Mouse (Mus musculus): ENCODE measurements around the gene Alg6.
A peak's percentile ranks its signal among the peaks of the same experiment; 100 is the strongest.

Gene Alg6

DNA sequence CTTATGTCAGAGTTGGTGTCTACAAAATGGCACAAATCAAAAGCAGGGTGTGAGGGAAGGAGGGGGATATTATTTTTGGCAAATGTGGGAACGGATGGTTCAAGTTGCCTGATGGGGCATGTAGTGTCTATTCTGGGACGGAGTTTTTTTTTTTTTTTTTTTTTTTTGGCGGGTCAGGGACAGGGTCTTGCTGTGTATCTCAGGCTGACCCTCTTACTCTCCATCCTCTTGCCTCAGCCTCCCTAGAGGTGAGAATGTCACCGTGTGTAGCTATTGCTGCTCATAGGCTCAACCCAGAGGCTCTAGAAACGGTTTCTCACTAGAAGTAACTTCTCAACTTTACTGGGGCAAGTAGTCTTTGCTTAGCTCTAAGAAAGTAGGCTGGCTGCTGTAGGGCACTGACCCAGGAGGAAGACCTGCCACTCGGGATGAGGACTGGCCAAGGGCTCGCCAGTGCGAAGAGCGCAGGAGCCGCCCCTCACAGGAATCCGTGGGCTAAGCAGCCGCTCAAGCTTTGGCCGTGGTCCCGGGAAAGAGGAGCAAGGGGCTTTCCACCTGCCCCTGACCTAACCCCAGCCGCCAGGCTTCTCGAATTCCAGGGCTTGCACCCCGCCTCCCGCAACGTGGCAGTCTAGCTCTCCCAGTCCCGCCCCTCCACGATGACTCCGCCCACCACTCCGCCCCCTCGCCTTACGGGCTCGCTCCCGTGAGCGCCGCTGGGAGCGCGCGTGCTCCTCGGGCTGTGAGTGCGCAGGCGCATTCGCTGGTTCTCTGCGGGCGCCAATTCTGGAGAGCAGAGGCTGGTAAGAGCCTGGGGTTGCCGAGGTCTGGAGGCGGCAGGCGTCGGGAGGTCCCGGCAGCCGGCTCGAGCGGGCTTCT is at the start of gene Alg6:
Alg6 (plus strand) TSS at position 761 of the 879 bp plus-strand sequence.
- DNase-seq = peak; percentile 98

GRCm38 (mm10) chr4:99670203-99670851 is 45.1 kb upstream of the Alg6 start:
- DNase-seq = no peak

- no peak for DNase-seq
These were observed 40.3 kb upstream of the Alg6 start for GRCm38 (mm10) chr4:99675191-99675590.

DNA sequence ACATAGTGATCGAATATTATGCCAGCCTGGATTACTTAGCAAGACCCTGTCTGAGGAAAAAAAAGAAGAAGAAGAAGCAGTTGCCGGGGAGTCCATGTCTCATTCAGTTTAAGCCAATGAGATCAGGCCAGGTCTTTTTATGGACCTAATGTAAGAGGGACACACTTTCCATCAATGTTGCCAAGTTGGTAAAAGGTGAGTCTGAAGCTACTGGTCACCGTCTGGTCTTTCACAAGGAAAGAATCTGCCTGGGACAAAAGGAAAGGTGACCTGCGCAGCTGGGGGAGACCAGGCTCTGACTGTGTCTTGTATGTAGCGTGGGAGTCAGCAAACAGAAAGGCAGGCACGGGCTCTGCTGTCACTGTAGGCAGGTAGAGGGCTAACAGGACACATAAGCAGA is 31.5 kb upstream of the Alg6 start:
- no peak for DNase-seq

DNA sequence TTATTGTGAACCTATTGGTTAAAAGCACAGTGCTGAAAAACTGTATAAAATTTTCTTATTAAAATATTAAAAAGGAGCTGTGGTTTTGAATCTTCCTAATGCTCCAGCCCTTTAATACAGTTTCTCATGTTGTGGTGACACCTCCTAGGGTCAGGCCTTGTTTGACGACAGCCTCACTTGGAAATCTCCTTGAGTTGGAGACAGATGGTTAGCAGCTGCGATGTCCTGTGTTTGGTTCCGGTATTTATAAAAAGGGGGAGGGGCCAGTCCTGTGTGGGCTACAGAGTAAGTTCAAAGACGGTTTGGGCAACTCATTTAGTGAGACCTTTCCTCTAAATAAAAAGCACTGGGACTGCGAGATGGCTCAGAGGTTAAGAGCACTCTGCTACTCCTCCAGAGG is 29.2 kb upstream of the Alg6 start:
- no peak for DNase-seq

GRCm38 (mm10) chr4:99712583-99713183 is 2.8 kb upstream of the Alg6 start:
- DNase-seq = no peak

- no peak for DNase-seq
These were observed 1.5 kb upstream of the Alg6 start for GRCm38 (mm10) chr4:99713971-99714370.

DNA sequence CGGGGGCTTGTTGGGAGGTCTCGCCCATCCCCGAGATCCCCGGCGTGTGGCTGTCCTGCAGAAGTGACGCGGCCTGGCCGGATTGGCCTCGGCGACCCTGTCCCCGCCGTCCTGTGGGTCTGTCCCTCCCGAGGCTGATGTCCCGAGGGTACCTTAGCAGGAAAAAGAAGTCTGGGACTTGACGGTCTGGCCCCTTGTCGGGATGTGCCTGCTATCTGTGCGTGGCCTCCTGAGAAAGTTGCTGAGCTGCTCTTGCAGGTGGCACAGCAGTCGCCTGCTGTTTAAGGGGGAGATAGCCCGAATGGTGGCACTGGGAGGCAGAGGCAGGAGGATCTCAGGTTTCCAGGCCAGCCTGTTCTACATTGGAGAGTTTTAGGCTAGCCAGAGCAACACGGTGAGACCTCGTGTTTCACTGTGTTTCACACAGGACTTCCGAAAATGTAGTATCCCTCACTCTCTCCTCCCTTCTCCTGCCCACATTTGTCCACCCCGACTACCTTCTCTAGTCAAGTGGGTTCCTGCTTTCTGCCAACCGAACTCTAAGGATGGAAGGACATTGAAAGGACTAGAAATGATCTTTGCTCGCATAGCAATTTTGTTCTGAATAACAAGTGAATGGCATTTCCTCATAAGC is 436 bp downstream of the Alg6 start:
- peak; percentile 51 for DNase-seq

- DNase-seq = no peak
These were observed 2.4 kb downstream of the Alg6 start for GRCm38 (mm10) chr4:99717905-99718304.

GRCm38 (mm10) chr4:99724331-99724730 is 8.9 kb downstream of the Alg6 start:
- DNase-seq = no peak

GRCm38 (mm10) chr4:99725914-99726451 is 10.5 kb downstream of the Alg6 start:
- DNase-seq = no peak

DNA sequence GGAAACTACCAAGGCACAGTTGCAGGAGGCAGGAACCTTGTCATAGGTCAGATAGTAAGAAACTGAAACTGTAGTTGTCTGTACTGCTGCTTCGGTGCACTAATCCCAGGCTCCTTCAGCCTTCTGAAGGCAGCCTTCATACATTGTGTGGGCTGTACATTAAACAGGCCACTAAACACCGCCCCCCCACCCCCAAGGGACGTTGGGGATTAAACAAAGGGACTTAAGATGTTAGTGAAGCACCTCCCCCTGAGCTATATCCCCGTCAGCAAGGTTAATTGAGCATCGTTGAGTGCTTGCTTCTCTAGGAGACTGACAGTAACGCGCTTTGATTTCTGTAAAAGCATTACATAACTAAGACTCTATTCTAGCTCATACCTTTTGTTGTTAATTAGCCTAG is 24.4 kb downstream of the Alg6 start:
- no peak for DNase-seq

- DNase-seq = no peak
These were observed 37.0 kb downstream of the Alg6 start for GRCm38 (mm10) chr4:99752426-99752825.

GRCm38 (mm10) chr4:99766303-99766702 is 50.8 kb downstream of the Alg6 start:
- no peak for DNase-seq

- DNase-seq = no peak
These were observed 51.3 kb downstream of the Alg6 start for GRCm38 (mm10) chr4:99766753-99767152.

- DNase-seq = no peak
These were observed 55.1 kb downstream of the Alg6 start for GRCm38 (mm10) chr4:99770555-99770954.

- DNase-seq = no peak
These were observed 57.6 kb downstream of the Alg6 start for GRCm38 (mm10) chr4:99773041-99773440.

DNA sequence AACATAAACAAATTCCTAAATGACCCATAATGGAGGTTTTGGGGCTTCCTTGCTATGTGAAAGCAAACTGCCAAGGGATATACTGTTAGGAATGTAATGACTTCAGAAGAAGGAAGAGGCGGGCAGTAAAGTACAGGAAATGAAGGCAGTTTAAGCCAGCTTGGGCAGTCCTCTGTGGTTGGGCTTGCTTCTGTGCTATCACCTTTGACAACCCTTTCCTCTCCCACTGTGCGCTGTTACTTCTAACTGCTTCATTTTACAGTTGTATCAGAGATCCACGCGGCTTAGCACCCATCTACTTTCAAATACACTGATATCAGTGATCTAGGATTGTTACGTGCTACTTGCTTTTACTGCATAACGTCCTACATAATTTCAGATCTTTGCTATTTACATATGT is 76.9 kb downstream of the Alg6 start:
- no peak for DNase-seq

Measured in liver (tissue).